Mouse (Mus musculus) limb, embryonic 12.5 days (tissue): ENCODE results near the gene Aipl1. TPM values are rescaled to one million over a fixed set of nuclear protein-coding genes. Genes with fewer than 3 reads are reported as not detected.
A peak's percentile ranks its signal among the peaks of the same experiment; 100 is the strongest.

ENCODE experiments used
- ATAC-seq: fragments of 200-750 bp; cut with Nextera tagmentation; 2 replicates; pipeline ENCODE4 v1.8.0; 2017; ENCODE audit warnings: low read depth, moderate TSS enrichment; ENCODE audit not compliant: insufficient number of reproducible peaks, insufficient read depth, low FRiP score, low TSS enrichment
- H3K27ac ChIP-seq: fragments of 300-500 bp; sonication (generic); 2 replicates; pipeline ENCODE4 v1.5.1; 2016; ENCODE audit warnings: mild to moderate bottlenecking, moderate library complexity
- H3K27me3 ChIP-seq: fragments of 300-500 bp; sonication (generic); 2 replicates; pipeline ENCODE4 v1.6.1; 2016; ENCODE audit warnings: mild to moderate bottlenecking, moderate library complexity
- H3K36me3 ChIP-seq: fragments of 300-500 bp; sonication (generic); 2 replicates; pipeline ENCODE4 v1.6.1; 2016; ENCODE audit warnings: mild to moderate bottlenecking, moderate library complexity
- H3K4me1 ChIP-seq: fragments of 300-500 bp; sonication (generic); replicated peaks from 2 replicates; pipeline ENCODE4 v1.6.1; 2016
- H3K4me2 ChIP-seq: fragments of 300-500 bp; sonication (generic); 2 replicates; pipeline ENCODE4 v1.6.1; 2016; ENCODE audit warnings: mild to moderate bottlenecking, moderate library complexity
- H3K4me3 ChIP-seq: fragments of 300-500 bp; sonication (generic); replicated peaks from 2 replicates; pipeline ENCODE4 v1.5.1; 2016; ENCODE audit warnings: mild to moderate bottlenecking
- H3K9ac ChIP-seq: fragments of 300-500 bp; sonication (generic); replicated peaks from 2 replicates; pipeline ENCODE4 v1.6.1; 2016; ENCODE audit warnings: mild to moderate bottlenecking, moderate library complexity
- H3K9me3 ChIP-seq: fragments of 300-500 bp; sonication (generic); 2 replicates; pipeline ENCODE4 v1.6.1; 2016; ENCODE audit warnings: mild to moderate bottlenecking, moderate library complexity
- WGBS: fragments of 180-500 bp; shearing (Covaris S2); methylation state at CpG from one replicate; pipeline ENCODE4 v1.1.7; 2016; 5-methylcytosine and 5-hydroxymethylcytosine counted together
- polyA plus RNA-seq: library from polyadenylated mRNA; unstranded; fragments of >200 nt; fragmentation: Nextera tagmentation; extraction: Ambion mirVana; gene quantifications from 2 replicates; pipeline ENCODE4 v1.2.1, GENCODE M21; 2016

The Aipl1 gene
- polyA plus RNA-seq, 1 experiment from 2014 or later, result 0.31 TPM

- Histone ChIP-seq H3K4me2 (no peak overlapping the region), H3K36me3 (no peaks in the 10 kb centered on the region), H3K9me3 (no peaks in the 10 kb centered on the region), H3K4me1 (no peaks in the 10 kb centered on the region), H3K27ac (no peak overlapping the region), H3K4me3 (no peak overlapping the region), H3K27me3 (peaks cover 23% of the 10 kb centered on the region), H3K9ac (no peak overlapping the region)
- 74% methylated on average over 4 of the region's 4 CpGs for WGBS
- ATAC-seq, result no peak
Measured at GRCm38 (mm10) chr11:72032091-72032490, 5.2 kb downstream of the Aipl1 start.

- Histone ChIP-seq H3K9ac (no peak overlapping the region), H3K4me2 (no peak overlapping the region), H3K27me3 (peaks cover 23% of the 10 kb centered on the region), H3K4me1 (no peaks in the 10 kb centered on the region), H3K9me3 (no peaks in the 10 kb centered on the region), H3K36me3 (no peaks in the 10 kb centered on the region), H3K4me3 (no peak overlapping the region), H3K27ac (no peak overlapping the region)
- WGBS, result 93% methylated on average over 7 of the region's 7 CpGs
- no peak for ATAC-seq
Measured at GRCm38 (mm10) chr11:72031353-72031752, 6.0 kb downstream of the Aipl1 start.

GRCm38 (mm10) chr11:72029143-72029542 is 8.2 kb downstream of the Aipl1 start:
- peaks cover 23% of the 10 kb centered on the region for H3K27me3 ChIP-seq
- ATAC-seq, result peak; percentile 73

GRCm38 (mm10) chr11:72027836-72028235 is 9.5 kb downstream of the Aipl1 start:
- H3K36me3 ChIP-seq, result no peaks in the 10 kb centered on the region
- WGBS, result 88% methylated on average over 9 of the region's 9 CpGs
- H3K4me3 ChIP-seq, result no peak overlapping the region
- no peaks in the 10 kb centered on the region for H3K9me3 ChIP-seq
- H3K27me3 ChIP-seq, result peaks cover 23% of the 10 kb centered on the region
- no peak overlapping the region for H3K9ac ChIP-seq
- no peak overlapping the region for H3K27ac ChIP-seq
- no peak overlapping the region for H3K4me2 ChIP-seq
- no peak for ATAC-seq
- no peaks in the 10 kb centered on the region for H3K4me1 ChIP-seq

More at GRCm38 (mm10) chr11:72029143-72029542, 8.2 kb downstream of the Aipl1 start:
- Histone ChIP-seq H3K4me1 (no peaks in the 10 kb centered on the region), H3K9me3 (no peaks in the 10 kb centered on the region), H3K4me3 (no peak overlapping the region), H3K9ac (no peak overlapping the region), H3K27ac (no peak overlapping the region), H3K36me3 (no peaks in the 10 kb centered on the region), H3K4me2 (peak overlapping the region; percentile 26; the same call in 1 of the 2 replicates)
- 19% methylated on average over 23 of the region's 23 CpGs for WGBS

- Histone ChIP-seq H3K4me3 (no peak overlapping the region), H3K9me3 (no peaks in the 10 kb centered on the region), H3K4me1 (no peaks in the 10 kb centered on the region), H3K27ac (no peak overlapping the region), H3K36me3 (no peaks in the 10 kb centered on the region), H3K9ac (no peak overlapping the region), H3K4me2 (no peak overlapping the region), H3K27me3 (peaks cover 22% of the 10 kb centered on the region)
- WGBS, result 87% methylated on average over 9 of the region's 9 CpGs
- ATAC-seq, result no peak
Measured at GRCm38 (mm10) chr11:72026516-72026915, 10.8 kb downstream of the Aipl1 start.

- no peak for ATAC-seq
- whole genome bisulfite sequencing, result 45% methylated on average over 5 of the region's 5 CpGs
- H3K36me3 ChIP-seq, result no peaks in the 10 kb centered on the region
Measured at GRCm38 (mm10) chr11:72025843-72026242, 11.5 kb downstream of the Aipl1 start.

GRCm38 (mm10) chr11:72024193-72024781 is 13.0 kb downstream of the Aipl1 start:
- Histone ChIP-seq H3K27me3 (peaks cover 8% of the 10 kb centered on the region), H3K4me1 (no peaks in the 10 kb centered on the region), H3K4me2 (no peak overlapping the region), H3K36me3 (no peaks in the 10 kb centered on the region), H3K27ac (no peak overlapping the region), H3K4me3 (no peak overlapping the region), H3K9me3 (no peaks in the 10 kb centered on the region), H3K9ac (no peak overlapping the region)
- ATAC-seq, result no peak
- WGBS, result 28% methylated on average over 5 of the region's 5 CpGs

More at GRCm38 (mm10) chr11:72025843-72026242, 11.5 kb downstream of the Aipl1 start:
- H3K9ac ChIP-seq, result no peak overlapping the region
- no peak overlapping the region for H3K4me2 ChIP-seq
- no peak overlapping the region for H3K4me3 ChIP-seq
- H3K4me1 ChIP-seq, result no peaks in the 10 kb centered on the region
- no peaks in the 10 kb centered on the region for H3K9me3 ChIP-seq
- H3K27me3 ChIP-seq, result peaks cover 20% of the 10 kb centered on the region
- H3K27ac ChIP-seq, result no peak overlapping the region

GRCm38 (mm10) chr11:72023581-72023980 is 13.7 kb downstream of the Aipl1 start:
- WGBS, result 45% methylated on average over 9 of the region's 10 CpGs
- no peak overlapping the region for H3K9ac ChIP-seq
- no peak overlapping the region for H3K4me3 ChIP-seq
- H3K4me1 ChIP-seq, result no peaks in the 10 kb centered on the region
- no peaks in the 10 kb centered on the region for H3K9me3 ChIP-seq
- peaks cover under 1% of the 10 kb centered on the region for H3K27me3 ChIP-seq
- no peak for ATAC-seq
- H3K27ac ChIP-seq, result no peak overlapping the region
- H3K36me3 ChIP-seq, result no peaks in the 10 kb centered on the region
- no peak overlapping the region for H3K4me2 ChIP-seq

GRCm38 (mm10) chr11:72022827-72023226 is 14.5 kb downstream of the Aipl1 start:
- 82% methylated on average over 6 of the region's 6 CpGs for WGBS
- Histone ChIP-seq H3K27me3 (no peaks in the 10 kb centered on the region; the same call in 1 of the 2 replicates), H3K4me3 (no peak overlapping the region), H3K9me3 (no peaks in the 10 kb centered on the region), H3K36me3 (no peaks in the 10 kb centered on the region), H3K4me2 (no peak overlapping the region), H3K27ac (no peak overlapping the region), H3K9ac (no peak overlapping the region), H3K4me1 (no peaks in the 10 kb centered on the region)
- ATAC-seq, result no peak

GRCm38 (mm10) chr11:72021015-72021414 is 16.3 kb downstream of the Aipl1 start:
- H3K27me3 ChIP-seq, result no peaks in the 10 kb centered on the region; the same call in 1 of the 2 replicates
- no peaks in the 10 kb centered on the region for H3K36me3 ChIP-seq
- no peak overlapping the region for H3K9ac ChIP-seq
- no peak overlapping the region for H3K4me3 ChIP-seq
- H3K4me1 ChIP-seq, result no peaks in the 10 kb centered on the region; the same call in 1 of the 2 replicates
- H3K4me2 ChIP-seq, result no peak overlapping the region
- no peaks in the 10 kb centered on the region for H3K9me3 ChIP-seq
- ATAC-seq, result no peak
- no peak overlapping the region for H3K27ac ChIP-seq
- 66% methylated on average over 4 of the region's 4 CpGs for WGBS

GRCm38 (mm10) chr11:72017253-72017601 is 20.1 kb downstream of the Aipl1 start:
- H3K36me3 ChIP-seq, result no peaks in the 10 kb centered on the region
- H3K27me3 ChIP-seq, result no peaks in the 10 kb centered on the region; the same call in 1 of the 2 replicates
- H3K27ac ChIP-seq, result no peak overlapping the region
- H3K4me1 ChIP-seq, result no peaks in the 10 kb centered on the region; the same call in 1 of the 2 replicates
- no peak overlapping the region for H3K4me2 ChIP-seq
- H3K9ac ChIP-seq, result no peak overlapping the region
- no peak overlapping the region for H3K4me3 ChIP-seq
- H3K9me3 ChIP-seq, result no peaks in the 10 kb centered on the region
- 69% methylated on average over 9 of the region's 9 CpGs for WGBS
- ATAC-seq, result no peak
